Mouse (Mus musculus) layer of hippocampus, adult 2 months (tissue): Measurements from ENCODE around the gene Acox1. TPM values are rescaled to one million over a fixed set of nuclear protein-coding genes. Genes with fewer than 3 reads are reported as not detected.

Experiments
- DNase-seq, 2 experiments: peaks; one replicate each; pipeline ENCODE4 v3.0.0; 2022; ENCODE audit warnings: low spot score in 2 of 2
- H3K27ac ChIP-seq: fragments of 200-600 bp; 2 replicates; pipeline ENCODE4 v1.8.1; 2022
- H3K4me3 ChIP-seq: fragments of 200-600 bp; 2 replicates; pipeline ENCODE4 v1.8.1; 2022; ENCODE audit warnings: mild to moderate bottlenecking
- CTCF ChIP-seq: fragments of 200-600 bp; conservative IDR thresholded peaks from 2 replicates; pipeline ENCODE4 v1.8.1; 2022; ENCODE audit warnings: antibody characterized with exemption, mild to moderate bottlenecking, moderate library complexity
- total RNA-seq, 2 experiments: library from RNA; stranded (reverse); gene quantifications; 2 replicates each; pipeline ENCODE4 v1.2.3; 2021

Gene Acox1
- total RNA-seq, 2 experiments from 2014 or later = 124 to 126 TPM

- Histone ChIP-seq H3K27ac (peak overlapping the region; percentile 87), H3K4me3 (peak overlapping the region; percentile 26; the same call in 1 of the 2 replicates)
- no peak for TF ChIP-seq CTCF
- DNase-seq = peak; percentile 61 to 63
Measured at GRCm38 (mm10) chr11:116146294-116146985, 52.4 kb downstream of the Acox1 start.

- DNase-seq = no peak
- no peak for TF ChIP-seq CTCF
Measured at GRCm38 (mm10) chr11:116145481-116146293, 53.2 kb downstream of the Acox1 start.

GRCm38 (mm10) chr11:116143468-116143867, 55.4 kb downstream of the Acox1 start:
- no peak overlapping the region for H3K27ac ChIP-seq
- H3K4me3 ChIP-seq = no peak overlapping the region
- TF ChIP-seq CTCF = no peak
- no peak for DNase-seq

More at GRCm38 (mm10) chr11:116145481-116146293, 53.2 kb downstream of the Acox1 start:
- Histone ChIP-seq H3K27ac (peak overlapping the region; percentile 87), H3K4me3 (peak overlapping the region; percentile 26; the same call in 1 of the 2 replicates)

- Histone ChIP-seq H3K4me3 (no peak overlapping the region), H3K27ac (0 out of 2 replicates have a peak overlapping the region, but pooled peaks have one; percentile 5)
- DNase-seq = no peak
- TF ChIP-seq CTCF = no peak
Measured at GRCm38 (mm10) chr11:116142211-116142991, 56.4 kb downstream of the Acox1 start.

- peak; percentile 83 for TF ChIP-seq CTCF
- Histone ChIP-seq H3K4me3 (peak within 1 kb of the TSS; percentile 82), H3K27ac (peak within 1 kb of the TSS; percentile 86)
- peak; percentile 76 to 77 for DNase-seq
Measured at GRCm38 (mm10) chr11:116138468-116139138, 60.2 kb downstream of the Acox1 start, which contains the start of gene Mrpl38. Gene Mrpl38 (minus strand): TSS chr11:116138868.

- Histone ChIP-seq H3K4me3 (peak overlapping the region; percentile 82), H3K27ac (peak overlapping the region; percentile 86)
- TF ChIP-seq CTCF = no peak
- no peak for DNase-seq
Measured at GRCm38 (mm10) chr11:116138096-116138467, 60.8 kb downstream of the Acox1 start.

GRCm38 (mm10) chr11:116134171-116134570, 64.7 kb downstream of the Acox1 start:
- Histone ChIP-seq H3K27ac (no peak overlapping the region), H3K4me3 (no peak overlapping the region)
- TF ChIP-seq CTCF = no peak
- no peak for DNase-seq

GRCm38 (mm10) chr11:116133497-116133896, 65.3 kb downstream of the Acox1 start:
- H3K27ac ChIP-seq = 0 out of 2 replicates have a peak overlapping the region, but pooled peaks have one; percentile 18
- TF ChIP-seq CTCF = no peak
- no peak for DNase-seq
- H3K4me3 ChIP-seq = no peak overlapping the region

GRCm38 (mm10) chr11:116132366-116133333, 66.2 kb downstream of the Acox1 start:
- no peak for DNase-seq
- TF ChIP-seq CTCF = peak; percentile 48

GRCm38 (mm10) chr11:116131349-116132170, 67.3 kb downstream of the Acox1 start:
- H3K27ac ChIP-seq = peak overlapping the region; percentile 99
- no peak for TF ChIP-seq CTCF

More at GRCm38 (mm10) chr11:116132366-116133333, 66.2 kb downstream of the Acox1 start:
- Histone ChIP-seq H3K27ac (no peak overlapping the region), H3K4me3 (no peak overlapping the region)

More at GRCm38 (mm10) chr11:116131349-116132170, 67.3 kb downstream of the Acox1 start:
- DNase-seq = no peak
- H3K4me3 ChIP-seq = peak overlapping the region; percentile 54
